Mouse (Mus musculus) heart, embryonic 11.5 days (tissue): ENCODE results near the gene Zdhhc6. TPM values are rescaled to one million over a fixed set of nuclear protein-coding genes. Genes with fewer than 3 reads are reported as not detected.

Experiments
- ATAC-seq: fragments of 200-750 bp; cut with Nextera tagmentation; replicated peaks from 2 replicates; pipeline ENCODE4 v1.8.0; 2017; ENCODE audit warnings: moderate library complexity; ENCODE audit not compliant: insufficient number of reproducible peaks, low FRiP score, low TSS enrichment
- H3K27ac ChIP-seq: fragments of 300-500 bp; sonication (generic); 2 replicates; pipeline ENCODE4 v1.5.1; 2014; ENCODE audit warnings: mild to moderate bottlenecking, low read depth, low read length
- H3K27me3 ChIP-seq: fragments of 300-500 bp; sonication (generic); 2 replicates; pipeline ENCODE4 v1.6.1; 2014; ENCODE audit warnings: mild to moderate bottlenecking, low read length, mixed read lengths; ENCODE audit not compliant: control insufficient read depth, insufficient read depth
- H3K36me3 ChIP-seq: fragments of 300-500 bp; sonication (generic); 2 replicates; pipeline ENCODE4 v1.6.1; 2014; ENCODE audit warnings: mild to moderate bottlenecking, low read length, moderate library complexity, mixed read lengths; ENCODE audit not compliant: control insufficient read depth, insufficient read depth
- H3K4me1 ChIP-seq: fragments of 300-500 bp; sonication (generic); 2 replicates; pipeline ENCODE4 v1.6.1; 2014; ENCODE audit warnings: low read length; ENCODE audit not compliant: control insufficient read depth, insufficient read depth
- H3K4me2 ChIP-seq: fragments of 300-500 bp; sonication (generic); 2 replicates; pipeline ENCODE4 v1.6.1; 2014; ENCODE audit warnings: mild to moderate bottlenecking, moderate library complexity
- H3K4me3 ChIP-seq: fragments of 300-500 bp; sonication (generic); 2 replicates; pipeline ENCODE4 v1.5.1; 2014; ENCODE audit warnings: low read depth, low read length
- H3K9ac ChIP-seq: fragments of 300-500 bp; sonication (generic); 2 replicates; pipeline ENCODE4 v1.6.1; 2014; ENCODE audit warnings: mild to moderate bottlenecking, low read depth, low read length, moderate library complexity
- H3K9me3 ChIP-seq: fragments of 300-500 bp; sonication (generic); replicated peaks from 2 replicates; pipeline ENCODE4 v1.6.1; 2016; ENCODE audit warnings: low read length; ENCODE audit not compliant: control insufficient read depth
- WGBS: fragments of 180-500 bp; shearing (Covaris S2); extraction: QIAGEN DNeasy Blood & Tissue Kit; methylation state at CpG from one replicate; pipeline ENCODE4 v1.1.7; 2014; ENCODE audit not compliant: insufficient replicate concordance; 5-methylcytosine and 5-hydroxymethylcytosine counted together
- polyA plus RNA-seq: library from polyadenylated mRNA; unstranded; fragments of >200 nt; fragmentation: Nextera tagmentation; extraction: Ambion mirVana; gene quantifications from 2 replicates; pipeline ENCODE4 v1.2.1, GENCODE M21; 2014

Zdhhc6 gene
- polyA plus RNA-seq, 1 experiment from 2014 or later = 76.1 TPM

GRCm38 (mm10) chr19:55260389-55261184 is 55.2 kb downstream of the Zdhhc6 start:
- no peak overlapping the region for H3K27ac ChIP-seq
- WGBS = 66% methylated on average over 12 of the region's 12 CpGs
- H3K36me3 ChIP-seq = no peaks in the 10 kb centered on the region
- H3K9me3 ChIP-seq = no peaks in the 10 kb centered on the region
- no peak overlapping the region for H3K9ac ChIP-seq
- H3K4me1 ChIP-seq = no peaks in the 10 kb centered on the region; the same call in 1 of the 2 replicates
- no peaks in the 10 kb centered on the region for H3K27me3 ChIP-seq
- H3K4me3 ChIP-seq = no peak overlapping the region
- ATAC-seq = no peak
- H3K4me2 ChIP-seq = no peak overlapping the region

GRCm38 (mm10) chr19:55258514-55258913 is 57.3 kb downstream of the Zdhhc6 start:
- no peak overlapping the region for H3K9ac ChIP-seq
- no peak for ATAC-seq
- H3K27ac ChIP-seq = no peak overlapping the region
- no peaks in the 10 kb centered on the region for H3K9me3 ChIP-seq
- no peaks in the 10 kb centered on the region for H3K36me3 ChIP-seq
- WGBS = 76% methylated on average over 5 of the region's 5 CpGs
- no peak overlapping the region for H3K4me2 ChIP-seq
- peaks cover 2% of the 10 kb centered on the region; the same call in 1 of the 2 replicates for H3K4me1 ChIP-seq
- H3K4me3 ChIP-seq = no peak overlapping the region
- no peaks in the 10 kb centered on the region for H3K27me3 ChIP-seq

- Histone ChIP-seq H3K9ac (no peak overlapping the region), H3K27ac (no peak overlapping the region)
- WGBS = 48% methylated on average over 5 of the region's 5 CpGs
Observed at GRCm38 (mm10) chr19:55257656-55258375, 58.0 kb downstream of the Zdhhc6 start.

GRCm38 (mm10) chr19:55256156-55256555 is 59.7 kb downstream of the Zdhhc6 start:
- no peak overlapping the region for H3K4me2 ChIP-seq
- H3K27me3 ChIP-seq = no peaks in the 10 kb centered on the region
- no peak overlapping the region for H3K27ac ChIP-seq
- 83% methylated on average over 9 of the region's 9 CpGs for WGBS
- no peaks in the 10 kb centered on the region for H3K9me3 ChIP-seq
- no peak for ATAC-seq
- H3K4me3 ChIP-seq = no peak overlapping the region
- H3K36me3 ChIP-seq = no peaks in the 10 kb centered on the region
- H3K4me1 ChIP-seq = peaks cover 2% of the 10 kb centered on the region; the same call in 1 of the 2 replicates
- H3K9ac ChIP-seq = no peak overlapping the region

More at GRCm38 (mm10) chr19:55257656-55258375, 58.0 kb downstream of the Zdhhc6 start:
- Histone ChIP-seq H3K9me3 (no peaks in the 10 kb centered on the region), H3K4me1 (peaks cover 2% of the 10 kb centered on the region; the same call in 1 of the 2 replicates), H3K4me3 (no peak overlapping the region), H3K27me3 (no peaks in the 10 kb centered on the region), H3K36me3 (no peaks in the 10 kb centered on the region), H3K4me2 (no peak overlapping the region)
- ATAC-seq = no peak

- H3K4me1 ChIP-seq = peaks cover 2% of the 10 kb centered on the region; the same call in 1 of the 2 replicates
- H3K36me3 ChIP-seq = no peaks in the 10 kb centered on the region
- peak overlapping the region; percentile 79 for H3K27ac ChIP-seq
- ATAC-seq = no peak; the same call in 1 of the 2 replicates
- H3K4me3 ChIP-seq = peak overlapping the region; percentile 80
- no peaks in the 10 kb centered on the region for H3K9me3 ChIP-seq
- H3K27me3 ChIP-seq = no peaks in the 10 kb centered on the region
- peak overlapping the region; percentile 82 for H3K4me2 ChIP-seq
- H3K9ac ChIP-seq = peak overlapping the region; percentile 88
- WGBS = 16% methylated on average over 5 of the region's 5 CpGs
Observed at GRCm38 (mm10) chr19:55254513-55255016, 61.3 kb downstream of the Zdhhc6 start.

- Histone ChIP-seq H3K9ac (peak overlapping the region; percentile 88), H3K9me3 (no peaks in the 10 kb centered on the region), H3K4me3 (peak overlapping the region; percentile 80), H3K27ac (peak overlapping the region; percentile 79), H3K4me1 (peaks cover 2% of the 10 kb centered on the region; the same call in 1 of the 2 replicates), H3K27me3 (no peaks in the 10 kb centered on the region), H3K4me2 (peak overlapping the region; percentile 82), H3K36me3 (no peaks in the 10 kb centered on the region)
- peak; percentile 56; the same call in 1 of the 2 replicates for ATAC-seq
- under 1% methylated on average over 32 of the region's 32 CpGs for WGBS
Observed at GRCm38 (mm10) chr19:55253570-55254441, 62.0 kb downstream of the Zdhhc6 start.

- H3K27me3 ChIP-seq = no peaks in the 10 kb centered on the region
- peak overlapping the region; percentile 88 for H3K9ac ChIP-seq
- H3K27ac ChIP-seq = peak overlapping the region; percentile 79
- H3K9me3 ChIP-seq = no peaks in the 10 kb centered on the region
- 1% methylated on average over 9 of the region's 9 CpGs for WGBS
- peak overlapping the region; percentile 82 for H3K4me2 ChIP-seq
- peak overlapping the region; percentile 80 for H3K4me3 ChIP-seq
- no peaks in the 10 kb centered on the region for H3K36me3 ChIP-seq
- peaks cover 2% of the 10 kb centered on the region; the same call in 1 of the 2 replicates for H3K4me1 ChIP-seq
- ATAC-seq = no peak
Observed at GRCm38 (mm10) chr19:55253239-55253569, 62.6 kb downstream of the Zdhhc6 start.
